Mouse (Mus musculus): ENCODE measurements around the gene Rgs7.

The Rgs7 gene

GRCm38 (mm10) chr1:175431356-175432053 is 60.8 kb downstream of the Rgs7 start:
- DNase-seq (ENCODE audit: low spot score in 2 of 2): no peak

GRCm38 (mm10) chr1:175427112-175427511 is 65.2 kb downstream of the Rgs7 start:
- no peak for DNase-seq (ENCODE audit: low spot score in 2 of 2)

GRCm38 (mm10) chr1:175426393-175426792 is 65.9 kb downstream of the Rgs7 start:
- no peak for DNase-seq (ENCODE audit: low spot score in 2 of 2)

GRCm38 (mm10) chr1:175420883-175421282 is 71.4 kb downstream of the Rgs7 start:
- DNase-seq (ENCODE audit: low spot score in 2 of 2): no peak

DNA sequence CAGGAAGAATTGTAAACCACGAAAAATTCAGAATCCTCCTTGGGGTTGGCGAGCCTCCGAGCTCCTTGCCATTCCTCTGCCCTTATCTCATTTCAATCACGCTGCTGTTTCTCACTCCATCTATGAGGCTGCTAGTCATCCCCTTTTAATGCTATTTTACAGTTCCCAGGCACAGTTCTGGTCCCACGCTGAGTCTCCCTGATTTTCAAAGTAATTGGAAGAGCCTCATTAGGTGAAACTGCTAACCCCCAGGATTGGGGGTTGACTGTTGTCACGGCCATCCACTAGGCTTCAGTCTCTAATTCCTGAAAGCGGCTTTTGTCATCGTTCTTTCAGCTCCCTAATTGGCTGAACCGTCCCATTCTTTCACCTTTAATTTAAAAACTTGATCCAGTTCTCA is 76.6 kb downstream of the Rgs7 start:
- DNase-seq (ENCODE audit: low spot score in 2 of 2): no peak

DNA sequence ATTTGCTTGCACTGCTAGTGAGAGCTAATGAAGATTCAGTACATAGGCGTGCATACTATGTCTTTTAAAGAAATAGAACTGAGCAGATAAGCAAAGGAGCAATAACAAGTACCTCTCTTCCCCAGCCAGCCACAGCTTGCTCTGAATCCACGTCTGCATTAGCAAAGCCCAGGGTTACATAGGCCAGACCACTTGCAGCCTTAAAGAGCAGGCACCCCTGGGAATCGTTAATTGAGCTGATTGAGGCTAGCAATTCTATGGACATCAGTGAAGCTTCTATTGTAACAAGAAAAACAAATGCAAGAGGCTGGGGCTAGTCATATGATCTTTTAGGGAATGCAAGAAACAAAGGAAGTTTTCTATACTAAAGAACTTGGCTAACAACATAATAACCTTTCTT is 81.9 kb downstream of the Rgs7 start:
- no peak for DNase-seq (ENCODE audit: low spot score in 2 of 2)

- no peak for DNase-seq (ENCODE audit: low spot score in 2 of 2)
These were observed 100.4 kb downstream of the Rgs7 start for GRCm38 (mm10) chr1:175391894-175392293.

GRCm38 (mm10) chr1:175389250-175389649 is 103.0 kb downstream of the Rgs7 start:
- DNase-seq (ENCODE audit: low spot score in 2 of 2): no peak

GRCm38 (mm10) chr1:175385581-175386235 is 106.6 kb downstream of the Rgs7 start:
- DNase-seq (ENCODE audit: low spot score in 2 of 2): no peak

- DNase-seq (ENCODE audit: low spot score in 2 of 2): no peak
These were observed 119.7 kb downstream of the Rgs7 start for GRCm38 (mm10) chr1:175372571-175372970.

GRCm38 (mm10) chr1:175368062-175368461 is 124.2 kb downstream of the Rgs7 start:
- no peak for DNase-seq (ENCODE audit: low spot score in 2 of 2)

DNA sequence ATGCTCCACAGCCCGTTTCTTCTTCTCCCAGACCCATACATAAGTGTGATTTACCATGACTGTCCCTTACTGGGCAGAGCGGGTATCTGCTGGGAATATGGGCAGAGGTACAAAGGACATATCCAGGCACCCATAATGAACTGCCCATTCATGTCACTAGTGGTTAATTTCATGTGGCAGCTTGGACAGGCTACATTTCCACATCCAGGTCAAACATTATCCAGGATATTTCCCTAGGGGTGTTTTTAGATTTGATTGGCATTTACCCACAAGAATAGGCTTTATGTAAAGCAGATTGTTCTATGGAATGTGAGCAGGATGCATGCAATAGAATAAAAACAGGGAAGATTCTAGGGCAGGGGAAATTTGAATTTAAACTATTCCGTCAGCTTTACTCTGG is 128.7 kb downstream of the Rgs7 start:
- DNase-seq (ENCODE audit: low spot score in 2 of 2): no peak

DNA sequence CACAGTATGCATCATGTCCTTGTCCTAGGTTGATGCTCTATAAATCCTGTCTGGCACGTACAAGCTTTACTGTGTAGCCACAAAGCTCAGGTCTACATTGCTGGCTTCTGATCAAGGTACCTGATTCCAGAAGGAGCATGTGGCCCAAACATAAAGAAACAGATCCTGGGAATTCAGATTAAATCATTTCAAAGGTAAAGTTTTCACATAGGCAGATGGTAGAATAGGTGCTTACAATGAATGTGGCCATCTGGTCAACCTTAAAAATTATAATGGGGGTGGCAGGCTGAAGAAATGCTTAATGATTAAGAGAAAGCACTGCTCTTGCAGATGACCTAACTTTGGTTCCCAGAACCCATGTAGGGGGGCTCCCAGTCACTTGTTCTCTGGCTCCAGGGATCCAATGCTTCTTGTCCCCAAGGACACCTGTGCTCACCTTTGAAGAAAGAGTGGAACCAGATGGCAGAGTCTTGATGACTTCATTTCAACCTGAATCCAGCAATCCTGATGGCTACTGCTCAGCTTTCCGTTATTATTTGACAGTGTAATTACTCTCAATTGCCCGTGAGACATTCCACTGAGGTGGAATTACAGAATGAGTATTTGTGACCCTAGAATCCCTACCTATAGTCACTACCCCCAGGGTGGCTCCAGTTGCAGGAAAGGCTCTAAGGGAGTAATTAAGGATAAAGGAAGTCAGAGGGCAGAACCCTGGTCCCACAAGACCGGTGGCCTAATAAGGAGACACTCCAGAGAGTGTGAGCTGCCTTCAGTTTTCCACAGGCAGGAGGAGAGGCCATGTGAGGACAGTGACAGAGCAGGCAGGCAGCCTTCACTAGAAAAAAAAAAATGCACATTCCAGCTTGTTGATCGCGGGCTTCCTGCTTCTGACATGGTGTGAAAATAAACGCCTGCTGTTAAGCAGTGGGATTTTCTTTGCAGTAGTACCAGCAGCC is 132.6 kb downstream of the Rgs7 start:
- DNase-seq (ENCODE audit: low spot score in 2 of 2): no peak

- DNase-seq (ENCODE audit: low spot score in 2 of 2): peak in 1 of 2 experiments; percentile 10
These were observed 139.4 kb downstream of the Rgs7 start for GRCm38 (mm10) chr1:175352921-175353320.

DNA sequence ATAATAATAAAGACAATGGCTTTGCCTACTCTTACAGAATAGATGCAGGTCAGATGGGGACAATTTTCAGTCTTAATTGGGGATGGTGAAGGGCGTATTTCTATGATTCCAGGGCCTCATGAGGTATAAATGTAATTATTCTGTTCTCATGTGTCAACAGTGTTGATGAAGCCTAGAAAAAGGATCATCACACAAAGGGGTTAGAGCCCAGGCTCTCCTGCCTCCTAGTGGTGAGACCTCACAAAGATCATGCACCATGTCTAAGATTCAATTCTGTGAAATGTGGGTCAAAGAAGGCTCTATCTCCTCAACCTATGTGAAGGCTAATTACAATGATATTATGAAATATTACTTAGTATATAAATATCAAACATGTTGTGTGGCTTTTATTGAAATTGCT is 146.1 kb downstream of the Rgs7 start:
- no peak for DNase-seq (ENCODE audit: low spot score in 2 of 2)

DNA sequence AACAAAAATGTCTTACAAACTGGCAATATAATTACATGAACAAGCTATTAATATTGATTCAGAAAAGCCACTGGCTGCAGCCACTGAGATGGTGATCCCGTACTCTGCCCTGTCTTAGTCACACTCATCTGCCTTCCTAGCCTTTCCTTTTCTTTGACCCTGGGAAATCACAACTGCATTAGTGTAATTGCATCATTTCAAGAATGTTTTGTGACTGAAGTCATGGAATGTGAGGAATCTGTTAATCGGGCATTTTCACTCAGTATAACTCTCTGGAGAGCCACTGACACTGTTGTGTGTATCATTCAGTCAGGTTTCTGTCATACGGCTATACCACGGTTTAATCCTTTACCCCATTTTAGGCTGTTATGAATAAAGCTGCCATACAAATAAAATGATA is 156.1 kb downstream of the Rgs7 start:
- no peak for DNase-seq (ENCODE audit: low spot score in 2 of 2)

DNA sequence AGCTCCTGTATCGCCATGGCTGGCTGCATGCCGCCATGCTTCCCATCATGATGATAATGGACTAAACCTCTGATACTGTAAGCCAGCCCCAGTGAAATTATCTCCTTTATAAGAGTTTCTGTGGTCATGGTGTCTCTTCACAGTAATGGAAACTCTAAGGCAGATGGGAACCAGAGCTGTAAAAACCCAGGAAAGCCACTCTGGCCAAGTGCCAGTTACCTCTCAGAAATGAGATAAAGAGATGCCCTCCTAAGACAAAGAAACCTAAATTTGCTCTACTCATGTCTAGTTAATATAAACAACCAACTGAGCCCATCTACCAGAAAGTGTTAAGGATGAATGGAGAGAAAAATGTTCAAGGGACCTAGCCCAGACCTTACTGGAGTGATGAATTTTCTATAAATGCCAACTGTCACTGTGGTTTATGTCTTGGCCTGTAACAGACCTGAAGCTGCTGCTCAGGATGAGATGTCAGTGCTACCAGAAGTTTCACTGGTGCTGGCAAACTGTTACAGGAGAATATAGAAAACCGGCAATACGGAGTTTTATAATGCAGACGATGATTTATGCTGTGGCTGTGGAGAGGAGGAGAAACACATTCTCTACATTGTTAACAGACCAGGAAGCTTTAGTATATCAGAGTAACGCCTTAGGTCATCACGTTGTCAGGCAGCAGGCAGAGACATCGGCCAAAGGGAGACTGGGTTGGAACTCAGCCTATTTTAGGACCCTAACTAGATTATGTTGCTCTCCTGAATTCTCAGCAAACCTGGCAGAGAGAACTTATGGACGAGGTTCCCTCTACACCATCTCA is 159.1 kb downstream of the Rgs7 start:
- DNase-seq (ENCODE audit: low spot score in 2 of 2): no peak

- DNase-seq (ENCODE audit: low spot score in 2 of 2): no peak
These were observed 162.3 kb downstream of the Rgs7 start for GRCm38 (mm10) chr1:175329934-175330471.

- DNase-seq (ENCODE audit: low spot score in 2 of 2): no peak
These were observed 169.5 kb downstream of the Rgs7 start for GRCm38 (mm10) chr1:175322781-175323180.

DNA sequence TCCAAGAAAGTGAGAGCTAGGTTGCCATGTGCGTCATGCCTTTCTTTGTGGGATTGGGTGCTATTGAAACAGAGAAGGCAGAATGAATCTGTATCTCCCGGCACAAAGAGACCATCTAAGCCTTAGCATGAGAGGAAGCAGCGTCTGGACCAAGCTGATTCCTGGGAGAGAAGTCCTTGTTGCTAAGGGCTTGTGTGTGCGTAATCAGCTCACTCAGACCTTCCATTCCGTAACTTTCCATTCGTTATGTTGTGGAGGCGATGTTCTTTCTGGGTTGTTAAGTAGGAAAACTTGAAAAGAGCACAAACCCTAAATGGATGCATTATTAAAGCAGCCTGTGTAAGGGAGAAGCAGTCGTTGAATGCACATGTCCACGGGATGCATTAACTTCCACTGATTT is 173.1 kb downstream of the Rgs7 start:
- DNase-seq (ENCODE audit: low spot score in 2 of 2): no peak

- no peak for DNase-seq (ENCODE audit: low spot score in 2 of 2)
These were observed 175.0 kb downstream of the Rgs7 start for GRCm38 (mm10) chr1:175317264-175317663.

Data from urinary bladder, postnatal 36 days (tissue).